Mouse (Mus musculus) embryonic facial prominence, embryonic 12.5 days (tissue): ENCODE results near the gene Scube2. TPM values are rescaled to one million over a fixed set of nuclear protein-coding genes. Genes with fewer than 3 reads are reported as not detected.

Experiments
- ATAC-seq: fragments of 200-750 bp; cut with Nextera tagmentation; 2 replicates; pipeline ENCODE4 v1.8.0; 2017; ENCODE audit not compliant: insufficient number of reproducible peaks, insufficient read depth, low FRiP score, low TSS enrichment
- H3K27ac ChIP-seq: fragments of 300-500 bp; sonication (generic); 2 replicates; pipeline ENCODE4 v1.5.1; 2016; ENCODE audit warnings: mild to moderate bottlenecking
- H3K27me3 ChIP-seq: fragments of 300-500 bp; sonication (generic); 2 replicates; pipeline ENCODE4 v1.6.1; 2016; ENCODE audit warnings: mild to moderate bottlenecking, moderate library complexity
- H3K36me3 ChIP-seq: fragments of 300-500 bp; sonication (generic); 2 replicates; pipeline ENCODE4 v1.6.1; 2016; ENCODE audit warnings: mild to moderate bottlenecking
- H3K4me1 ChIP-seq: fragments of 300-500 bp; sonication (generic); 2 replicates; pipeline ENCODE4 v1.6.1; 2016
- H3K4me2 ChIP-seq: fragments of 300-500 bp; sonication (generic); replicated peaks from 2 replicates; pipeline ENCODE4 v1.6.1; 2016; ENCODE audit warnings: mild to moderate bottlenecking, moderate library complexity
- H3K4me3 ChIP-seq: fragments of 300-500 bp; sonication (generic); 2 replicates; pipeline ENCODE4 v1.5.1; 2016; ENCODE audit warnings: mild to moderate bottlenecking
- H3K9ac ChIP-seq: fragments of 300-500 bp; sonication (generic); 2 replicates; pipeline ENCODE4 v1.6.1; 2016; ENCODE audit warnings: mild to moderate bottlenecking, moderate library complexity
- H3K9me3 ChIP-seq: fragments of 300-500 bp; sonication (generic); 2 replicates; pipeline ENCODE4 v1.6.1; 2016; ENCODE audit warnings: mild to moderate bottlenecking, moderate library complexity
- WGBS: fragments of 180-500 bp; shearing (Covaris S2); methylation state at CpG from one replicate; pipeline ENCODE4 v1.1.7; 2016; 5-methylcytosine and 5-hydroxymethylcytosine counted together
- polyA plus RNA-seq: library from polyadenylated mRNA; unstranded; fragments of >200 nt; fragmentation: Nextera tagmentation; extraction: Ambion mirVana; gene quantifications from 2 replicates; pipeline ENCODE4 v1.2.1, GENCODE M21; 2016

Gene Scube2
- 0.73 and 1.4 TPM in 2 replicates for polyA plus RNA-seq

GRCm38 (mm10) chr7:109865370-109866229, at the start of gene Scube2:
TSS of gene Scube2 (minus strand) at chr7:109865679.
- Histone ChIP-seq H3K9me3 (no peaks in the 10 kb centered on the region), H3K9ac (peak within 1 kb of the TSS; percentile 62), H3K36me3 (no peaks in the 10 kb centered on the region), H3K4me1 (peaks cover 9% of the 10 kb centered on the region; the same call in 1 of the 2 replicates), H3K27me3 (peaks cover 37% of the 10 kb centered on the region), H3K27ac (no peak within 1 kb of the TSS), H3K4me3 (peak within 1 kb of the TSS; percentile 58), H3K4me2 (peak within 1 kb of the TSS; percentile 99)
- ATAC-seq: peak; percentile 74
- 2% methylated on average over 58 of the region's 69 CpGs for WGBS

DNA sequence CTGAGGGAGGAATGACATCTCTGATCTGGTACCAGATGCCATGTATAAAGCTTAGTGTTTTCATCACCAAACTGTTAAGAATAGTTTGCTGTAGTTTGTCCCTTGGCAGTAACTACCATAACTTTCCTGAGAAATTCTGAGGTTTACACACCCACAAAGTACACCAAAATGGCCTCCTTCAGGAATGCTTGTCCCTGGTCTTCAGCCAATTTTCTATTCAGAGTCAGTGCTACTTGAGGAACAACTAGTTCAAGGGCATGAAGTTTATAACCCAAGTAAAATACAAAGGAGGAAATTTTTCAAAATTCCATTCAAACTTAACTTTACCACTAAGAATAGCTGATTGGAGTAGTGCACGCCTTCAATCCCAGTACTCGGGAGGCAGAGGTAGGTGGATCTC, 40.7 kb upstream of the Scube2 start:
- no peak for ATAC-seq
- WGBS: 95% methylated on average over 2 of the region's 2 CpGs
- Histone ChIP-seq H3K9ac (no peak overlapping the region), H3K36me3 (peaks cover 89% of the 10 kb centered on the region), H3K27me3 (no peaks in the 10 kb centered on the region), H3K27ac (no peak overlapping the region), H3K4me1 (no peaks in the 10 kb centered on the region), H3K9me3 (no peaks in the 10 kb centered on the region), H3K4me3 (no peak overlapping the region), H3K4me2 (no peak overlapping the region)

DNA sequence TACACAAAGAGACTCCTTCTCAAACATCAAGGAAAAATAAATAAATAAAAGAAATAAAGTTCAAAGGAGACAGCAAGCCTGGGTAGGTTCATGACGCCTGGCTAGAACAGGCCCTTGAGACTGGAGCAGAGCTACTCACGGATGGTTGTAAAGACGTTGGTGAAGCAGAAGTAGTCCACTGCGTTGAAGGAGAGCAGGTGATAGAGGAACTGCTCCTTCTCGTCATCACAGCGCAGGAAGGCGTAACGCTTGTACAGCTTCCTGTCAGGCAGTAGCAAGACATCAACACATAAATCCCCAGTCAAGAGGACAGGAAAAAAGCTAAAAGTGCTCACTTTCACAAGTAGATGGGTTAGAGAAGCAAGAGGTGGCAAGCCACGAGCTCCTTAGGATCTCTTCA, 35.4 kb upstream of the Scube2 start:
- Histone ChIP-seq H3K9ac (no peak overlapping the region), H3K4me3 (no peak overlapping the region), H3K27me3 (no peaks in the 10 kb centered on the region), H3K4me1 (no peaks in the 10 kb centered on the region), H3K36me3 (peaks cover 97% of the 10 kb centered on the region), H3K4me2 (no peak overlapping the region), H3K27ac (no peak overlapping the region), H3K9me3 (no peaks in the 10 kb centered on the region)
- no peak for ATAC-seq
- WGBS: 90% methylated on average over 9 of the region's 9 CpGs

- H3K9me3 ChIP-seq: no peaks in the 10 kb centered on the region
- no peak overlapping the region for H3K27ac ChIP-seq
- H3K4me2 ChIP-seq: no peak overlapping the region
- no peak overlapping the region for H3K9ac ChIP-seq
- ATAC-seq: no peak
- peaks cover 98% of the 10 kb centered on the region for H3K36me3 ChIP-seq
- H3K4me3 ChIP-seq: no peak overlapping the region
- H3K27me3 ChIP-seq: no peaks in the 10 kb centered on the region
- H3K4me1 ChIP-seq: no peaks in the 10 kb centered on the region
These were observed 33.4 kb upstream of the Scube2 start for GRCm38 (mm10) chr7:109898911-109899310.

DNA sequence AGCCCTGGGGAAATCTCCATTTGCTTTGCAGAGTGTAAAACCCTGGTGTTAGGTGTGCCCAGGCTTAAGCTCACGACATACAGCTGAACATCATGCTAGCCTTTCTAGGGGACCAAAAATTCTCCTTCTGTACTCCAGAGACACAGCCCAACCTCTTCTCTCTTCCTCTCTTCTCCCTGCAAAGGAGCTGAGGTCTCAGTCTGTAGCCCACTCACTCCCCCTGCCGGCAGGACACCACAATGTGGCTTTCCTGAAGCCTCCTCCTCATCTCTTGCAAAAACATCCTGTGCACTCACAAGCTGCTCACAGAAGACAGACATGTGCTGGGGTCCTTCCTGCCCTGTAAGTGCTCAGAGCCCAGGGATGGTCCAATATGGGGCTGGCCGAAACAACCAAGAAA, 27.1 kb upstream of the Scube2 start:
- Histone ChIP-seq H3K9me3 (no peaks in the 10 kb centered on the region), H3K27ac (no peak overlapping the region), H3K4me2 (no peak overlapping the region), H3K9ac (no peak overlapping the region), H3K4me3 (no peak overlapping the region), H3K27me3 (no peaks in the 10 kb centered on the region), H3K4me1 (no peaks in the 10 kb centered on the region), H3K36me3 (peaks cover 69% of the 10 kb centered on the region)
- 41% methylated on average over 3 of the region's 3 CpGs for WGBS
- ATAC-seq: no peak

- no peak for ATAC-seq
- Histone ChIP-seq H3K27ac (no peak overlapping the region), H3K36me3 (peaks cover 68% of the 10 kb centered on the region), H3K4me1 (no peaks in the 10 kb centered on the region), H3K4me2 (no peak overlapping the region), H3K9me3 (no peaks in the 10 kb centered on the region), H3K4me3 (no peak overlapping the region), H3K27me3 (no peaks in the 10 kb centered on the region), H3K9ac (no peak overlapping the region)
- WGBS: 74% methylated on average over 4 of the region's 4 CpGs
These were observed 26.3 kb upstream of the Scube2 start for GRCm38 (mm10) chr7:109891786-109892185.

DNA sequence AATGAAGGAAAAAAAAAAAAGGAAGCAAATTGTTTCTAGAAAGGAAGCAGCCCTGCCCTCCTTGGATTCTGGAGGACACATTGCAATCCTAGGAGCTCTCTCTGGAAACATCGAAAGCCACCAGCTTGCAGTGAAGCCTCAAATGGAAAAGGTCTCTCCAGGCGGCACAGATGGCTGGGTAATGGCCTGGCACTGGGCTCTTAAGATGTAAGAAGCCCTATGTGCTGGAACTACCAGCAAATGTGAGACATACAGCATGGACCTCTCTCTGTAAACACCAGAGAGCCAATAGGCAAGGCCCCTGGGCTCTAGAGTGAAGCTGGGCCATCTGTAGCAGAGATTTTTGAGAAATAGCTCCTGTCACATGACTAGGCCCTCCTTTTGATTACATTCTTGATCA, 24.8 kb upstream of the Scube2 start:
- Histone ChIP-seq H3K27ac (no peak overlapping the region), H3K4me3 (no peak overlapping the region), H3K36me3 (peaks cover 55% of the 10 kb centered on the region), H3K4me1 (no peaks in the 10 kb centered on the region), H3K4me2 (no peak overlapping the region), H3K9me3 (no peaks in the 10 kb centered on the region), H3K9ac (no peak overlapping the region), H3K27me3 (no peaks in the 10 kb centered on the region)
- ATAC-seq: no peak
- 94% methylated on average over 2 of the region's 2 CpGs for WGBS

DNA sequence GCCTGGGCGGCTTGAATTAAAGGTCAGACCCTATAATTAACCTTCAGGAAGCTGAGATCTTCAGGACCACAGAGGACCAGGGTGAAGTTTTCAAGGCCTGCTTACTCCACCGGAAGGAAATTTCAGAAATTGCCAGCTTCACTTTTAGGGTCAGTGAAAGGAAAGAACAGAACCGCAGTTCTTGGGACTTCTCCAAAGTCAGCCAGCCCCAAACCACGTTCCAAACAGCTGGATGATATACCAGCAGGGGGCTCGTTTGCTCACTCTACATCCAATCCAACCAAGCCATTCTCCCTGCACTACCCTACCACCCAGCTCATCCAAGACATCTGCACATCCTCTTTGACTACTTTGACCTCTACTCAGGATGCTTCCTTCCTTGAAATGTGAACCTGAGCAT, 23.8 kb upstream of the Scube2 start:
- Histone ChIP-seq H3K4me2 (no peak overlapping the region), H3K9me3 (no peaks in the 10 kb centered on the region), H3K4me3 (no peak overlapping the region), H3K27ac (no peak overlapping the region), H3K27me3 (no peaks in the 10 kb centered on the region), H3K36me3 (peaks cover 45% of the 10 kb centered on the region), H3K9ac (no peak overlapping the region), H3K4me1 (no peaks in the 10 kb centered on the region)
- WGBS: 52% methylated on average over 5 of the region's 5 CpGs
- ATAC-seq: no peak

- no peaks in the 10 kb centered on the region for H3K4me1 ChIP-seq
- peaks cover 25% of the 10 kb centered on the region for H3K36me3 ChIP-seq
- WGBS: 100% methylated on average over 1 of the region's 1 CpGs
- H3K9me3 ChIP-seq: no peaks in the 10 kb centered on the region
- H3K4me2 ChIP-seq: no peak overlapping the region
- no peak overlapping the region for H3K27ac ChIP-seq
- no peak for ATAC-seq
- no peaks in the 10 kb centered on the region for H3K27me3 ChIP-seq
- H3K4me3 ChIP-seq: no peak overlapping the region
- H3K9ac ChIP-seq: no peak overlapping the region
These were observed 20.8 kb upstream of the Scube2 start for GRCm38 (mm10) chr7:109886249-109886648.

DNA sequence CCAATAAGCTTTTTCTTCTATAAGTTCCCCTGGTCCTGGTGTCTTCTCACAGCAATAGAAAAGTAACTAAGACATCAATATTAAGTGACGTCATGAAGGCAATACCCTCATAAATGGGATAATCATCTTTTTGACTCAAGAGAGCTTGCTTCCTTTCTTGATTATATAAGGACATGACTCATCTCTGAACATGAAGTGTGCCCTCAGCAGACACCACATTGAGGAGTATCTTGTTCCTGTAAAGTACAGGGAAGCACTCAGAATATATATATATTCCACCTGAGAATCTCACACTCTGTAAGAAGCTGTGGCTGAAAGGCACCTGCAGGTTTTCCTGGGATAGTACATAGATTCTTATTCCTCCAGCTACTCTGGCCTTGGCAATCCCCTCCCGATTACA, 17.1 kb upstream of the Scube2 start:
- Histone ChIP-seq H3K9ac (no peak overlapping the region), H3K4me3 (no peak overlapping the region), H3K4me2 (no peak overlapping the region), H3K4me1 (no peaks in the 10 kb centered on the region), H3K27me3 (no peaks in the 10 kb centered on the region), H3K36me3 (peaks cover 8% of the 10 kb centered on the region), H3K9me3 (no peaks in the 10 kb centered on the region), H3K27ac (no peak overlapping the region)
- WGBS: 92% methylated on average over 2 of the region's 2 CpGs
- ATAC-seq: no peak

DNA sequence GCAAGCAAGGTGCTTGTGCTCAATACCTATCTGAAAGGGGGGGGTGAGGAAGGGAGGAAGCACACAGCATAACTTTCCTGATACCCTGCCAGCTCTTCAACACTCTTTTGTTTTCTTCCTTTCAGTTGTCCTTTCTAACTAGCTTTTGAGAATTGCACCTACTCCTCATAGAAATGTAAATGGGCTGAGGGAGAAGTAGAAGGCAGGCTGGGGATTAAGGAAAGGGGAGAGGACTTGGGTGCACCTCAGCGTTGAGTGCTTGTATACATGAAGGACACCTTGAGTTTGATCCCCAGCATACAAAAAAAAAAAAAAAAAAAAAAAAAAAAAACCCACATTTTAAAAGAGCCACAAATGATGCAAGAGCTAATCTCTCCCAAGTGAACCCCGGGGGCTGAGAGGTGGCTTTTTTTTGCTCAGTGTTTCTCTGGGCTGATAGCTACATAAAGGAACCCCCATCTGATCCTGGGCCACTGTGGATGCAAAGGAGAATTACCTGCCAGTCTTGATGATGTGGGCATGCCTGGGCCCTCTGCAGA, 16.2 kb upstream of the Scube2 start:
- Histone ChIP-seq H3K9me3 (no peaks in the 10 kb centered on the region), H3K9ac (no peak overlapping the region), H3K4me1 (no peaks in the 10 kb centered on the region), H3K27me3 (no peaks in the 10 kb centered on the region), H3K4me3 (no peak overlapping the region), H3K4me2 (no peak overlapping the region), H3K27ac (no peak overlapping the region), H3K36me3 (peaks cover under 1% of the 10 kb centered on the region; the same call in 1 of the 2 replicates)
- 40% methylated on average over 2 of the region's 2 CpGs for WGBS
- no peak for ATAC-seq

DNA sequence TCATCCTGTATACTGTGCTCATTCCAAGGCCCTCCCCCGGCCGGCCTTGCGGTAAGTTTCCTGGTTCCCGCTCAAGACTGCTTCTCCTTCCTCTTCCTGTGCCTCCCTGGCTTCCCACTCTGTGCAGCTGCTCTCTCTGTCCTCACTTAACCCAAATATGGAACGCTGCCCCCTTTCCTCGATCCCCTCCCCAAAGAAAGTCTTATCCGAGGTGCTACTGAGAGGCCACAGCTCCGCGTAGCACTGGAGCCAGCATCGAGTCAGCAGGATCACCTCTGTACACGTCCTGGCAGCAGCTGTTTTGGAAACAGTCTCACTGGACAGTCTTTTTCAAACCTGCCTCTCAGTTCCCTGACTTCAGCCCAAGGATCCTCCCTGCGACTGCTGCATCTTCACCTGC, 13.7 kb upstream of the Scube2 start:
- ATAC-seq: no peak
- Histone ChIP-seq H3K4me2 (no peak overlapping the region), H3K27me3 (no peaks in the 10 kb centered on the region), H3K4me3 (no peak overlapping the region), H3K36me3 (no peaks in the 10 kb centered on the region), H3K27ac (no peak overlapping the region), H3K9me3 (no peaks in the 10 kb centered on the region), H3K4me1 (no peaks in the 10 kb centered on the region), H3K9ac (no peak overlapping the region)
- 45% methylated on average over 12 of the region's 12 CpGs for WGBS
